Mouse (Mus musculus) midbrain, embryonic 14.5 days (tissue): Measurements from ENCODE around the gene Tlr12. TPM values are rescaled to one million over a fixed set of nuclear protein-coding genes. Genes with fewer than 3 reads are reported as not detected.
"Not testable (repeated sequence)": the region's sequence is repeated elsewhere in the genome, so short reads cannot be mapped to it uniquely, and the experiment has no call there.

Experiments used
- ATAC-seq: fragments of 200-750 bp; cut with Nextera tagmentation; 2 replicates; pipeline ENCODE4 v1.8.0; 2017; ENCODE audit warnings: moderate number of reproducible peaks, moderate library complexity; ENCODE audit not compliant: low FRiP score, low TSS enrichment
- DNase-seq: peaks from one replicate; pipeline ENCODE4 v3.0.0-alpha.2; 2015
- H3K27ac ChIP-seq: fragments of 300-500 bp; sonication (generic); replicated peaks from 2 replicates; pipeline ENCODE4 v1.5.1; 2014; ENCODE audit warnings: mild to moderate bottlenecking, low read depth, low read length, moderate library complexity
- H3K27me3 ChIP-seq: fragments of 300-500 bp; sonication (generic); 2 replicates; pipeline ENCODE4 v1.6.1; 2014; ENCODE audit warnings: low read length, control low read depth, mixed read lengths; ENCODE audit not compliant: control insufficient read depth, insufficient read depth
- H3K36me3 ChIP-seq: fragments of 300-500 bp; sonication (generic); 2 replicates; pipeline ENCODE4 v1.6.1; 2014; ENCODE audit warnings: low read length, control low read depth; ENCODE audit not compliant: control insufficient read depth, insufficient read depth
- H3K4me1 ChIP-seq: fragments of 300-500 bp; sonication (generic); 2 replicates; pipeline ENCODE4 v1.6.1; 2014; ENCODE audit warnings: mild to moderate bottlenecking, antibody characterized with exemption, low read length, control low read depth; ENCODE audit not compliant: control insufficient read depth, insufficient read depth
- H3K4me2 ChIP-seq: fragments of 300-500 bp; sonication (generic); 2 replicates; pipeline ENCODE4 v1.6.1; 2014; ENCODE audit warnings: mild to moderate bottlenecking, low read length, moderate library complexity
- H3K4me3 ChIP-seq: fragments of 300-500 bp; sonication (generic); replicated peaks from 2 replicates; pipeline ENCODE4 v1.5.1; 2014; ENCODE audit warnings: low read depth, low read length
- H3K9ac ChIP-seq: fragments of 300-500 bp; sonication (generic); replicated peaks from 2 replicates; pipeline ENCODE4 v1.6.1; 2014; ENCODE audit warnings: mild to moderate bottlenecking, low read length, moderate library complexity
- H3K9me3 ChIP-seq: fragments of 300-500 bp; sonication (generic); 2 replicates; pipeline ENCODE4 v1.6.1; 2016; ENCODE audit warnings: low read length, control low read depth, mixed read lengths; ENCODE audit not compliant: control insufficient read depth
- WGBS: fragments of 180-500 bp; shearing (Covaris S2); extraction: QIAGEN DNeasy Blood & Tissue Kit; methylation state at CpG from one replicate; pipeline ENCODE4 v1.1.7; 2014; 5-methylcytosine and 5-hydroxymethylcytosine counted together
- polyA plus RNA-seq: library from polyadenylated mRNA; unstranded; fragments of >200 nt; fragmentation: Nextera tagmentation; extraction: Ambion mirVana; gene quantifications from 2 replicates; pipeline ENCODE4 v1.2.1, GENCODE M21; 2014

Tlr12 gene
- polyA plus RNA-seq, 1 experiment from 2014 or later, result 0.61 TPM

GRCm38 (mm10) chr4:128635894-128636585 is 17.6 kb upstream of the Tlr12 start:
- Histone ChIP-seq H3K9ac (no peak overlapping the region), H3K36me3 (no peaks in the 10 kb centered on the region), H3K27ac (no peak overlapping the region), H3K4me3 (no peak overlapping the region), H3K9me3 (no peaks in the 10 kb centered on the region), H3K27me3 (no peaks in the 10 kb centered on the region), H3K4me2 (no peak overlapping the region), H3K4me1 (0 out of 2 replicates have a peak, but pooled peaks cover 2% of the 10 kb centered on the region)
- ATAC-seq, result no peak
- no peak for DNase-seq
- 68% methylated on average over 10 of the region's 10 CpGs for WGBS

GRCm38 (mm10) chr4:128635451-128635850 is 17.0 kb upstream of the Tlr12 start:
- H3K9ac ChIP-seq, result no peak overlapping the region
- no peak overlapping the region for H3K4me3 ChIP-seq
- H3K4me1 ChIP-seq, result 0 out of 2 replicates have a peak, but pooled peaks cover 2% of the 10 kb centered on the region
- no peak overlapping the region for H3K27ac ChIP-seq
- H3K9me3 ChIP-seq, result no peaks in the 10 kb centered on the region
- no peak overlapping the region for H3K4me2 ChIP-seq
- ATAC-seq (no peak), DNase-seq (no peak)
- WGBS, result 79% methylated on average over 7 of the region's 7 CpGs
- H3K27me3 ChIP-seq, result no peaks in the 10 kb centered on the region
- H3K36me3 ChIP-seq, result no peaks in the 10 kb centered on the region

GRCm38 (mm10) chr4:128621109-128621508 is 2.7 kb upstream of the Tlr12 start:
- H3K36me3 ChIP-seq, result no peaks in the 10 kb centered on the region
- no peak for DNase-seq

GRCm38 (mm10) chr4:128620572-128620971 is 2.2 kb upstream of the Tlr12 start:
- no peak overlapping the region for H3K4me3 ChIP-seq
- 87% methylated on average over 6 of the region's 6 CpGs for WGBS
- no peak overlapping the region for H3K9ac ChIP-seq
- no peaks in the 10 kb centered on the region for H3K36me3 ChIP-seq
- H3K27ac ChIP-seq, result no peak overlapping the region
- DNase-seq (no peak), ATAC-seq (no peak)
- H3K9me3 ChIP-seq, result 0 out of 2 replicates have a peak, but pooled peaks cover 2% of the 10 kb centered on the region
- H3K4me2 ChIP-seq, result no peak overlapping the region
- H3K27me3 ChIP-seq, result no peaks in the 10 kb centered on the region
- no peaks in the 10 kb centered on the region for H3K4me1 ChIP-seq

More at GRCm38 (mm10) chr4:128621109-128621508, 2.7 kb upstream of the Tlr12 start:
- no peaks in the 10 kb centered on the region for H3K4me1 ChIP-seq
- no peak overlapping the region for H3K27ac ChIP-seq
- H3K4me2 ChIP-seq, result no peak overlapping the region
- H3K9ac ChIP-seq, result no peak overlapping the region
- H3K27me3 ChIP-seq, result no peaks in the 10 kb centered on the region
- no peak for ATAC-seq
- H3K9me3 ChIP-seq, result 0 out of 2 replicates have a peak, but pooled peaks cover 2% of the 10 kb centered on the region
- H3K4me3 ChIP-seq, result no peak overlapping the region
- WGBS, result 89% methylated on average over 8 of the region's 8 CpGs

GRCm38 (mm10) chr4:128618963-128619362 is 544 bp upstream of the Tlr12 start:
- Histone ChIP-seq H3K4me3 (no peak overlapping the region), H3K27me3 (no peaks in the 10 kb centered on the region), H3K9me3 (no peaks in the 10 kb centered on the region), H3K27ac (no peak overlapping the region), H3K4me2 (no peak overlapping the region), H3K9ac (no peak overlapping the region), H3K36me3 (no peaks in the 10 kb centered on the region), H3K4me1 (no peaks in the 10 kb centered on the region)
- DNase-seq (no peak), ATAC-seq (no peak)
- 70% methylated on average over 2 of the region's 2 CpGs for WGBS

GRCm38 (mm10) chr4:128617363-128618120 is 877 bp downstream of the Tlr12 start:
- Histone ChIP-seq H3K36me3 (no peaks in the 10 kb centered on the region), H3K4me1 (no peaks in the 10 kb centered on the region), H3K9me3 (no peaks in the 10 kb centered on the region), H3K27ac (no peak overlapping the region), H3K27me3 (no peaks in the 10 kb centered on the region), H3K4me3 (no peak overlapping the region), H3K9ac (no peak overlapping the region), H3K4me2 (no peak overlapping the region)
- DNase-seq, result no peak
- ATAC-seq, result no peak
- 65% methylated on average over 17 of the region's 17 CpGs for WGBS

- Histone ChIP-seq H3K4me1 (no peaks in the 10 kb centered on the region), H3K36me3 (no peaks in the 10 kb centered on the region), H3K27ac (no peak overlapping the region), H3K9me3 (no peaks in the 10 kb centered on the region), H3K27me3 (no peaks in the 10 kb centered on the region), H3K4me2 (no peak overlapping the region), H3K4me3 (no peak overlapping the region), H3K9ac (no peak overlapping the region)
- WGBS, result 91% methylated on average over 14 of the region's 14 CpGs
- ATAC-seq (no peak), DNase-seq (no peak)
Observed at GRCm38 (mm10) chr4:128615761-128616160, 2.7 kb downstream of the Tlr12 start.

GRCm38 (mm10) chr4:128613326-128613725 is 5.1 kb downstream of the Tlr12 start:
- Histone ChIP-seq H3K27ac (no peak overlapping the region), H3K9me3 (no peaks in the 10 kb centered on the region), H3K9ac (no peak overlapping the region), H3K27me3 (no peaks in the 10 kb centered on the region), H3K4me2 (no peak overlapping the region), H3K36me3 (no peaks in the 10 kb centered on the region), H3K4me1 (peaks cover 6% of the 10 kb centered on the region), H3K4me3 (no peak overlapping the region)
- DNase-seq, result peak; percentile 92
- WGBS, result 20% methylated on average over 8 of the region's 8 CpGs
- ATAC-seq, result no peak

GRCm38 (mm10) chr4:128611726-128612125 is 6.7 kb downstream of the Tlr12 start:
- H3K9ac ChIP-seq, H3K4me1 ChIP-seq, H3K27ac ChIP-seq, H3K9me3 ChIP-seq, ATAC-seq, H3K4me2 ChIP-seq, DNase-seq, H3K27me3 ChIP-seq, H3K36me3 ChIP-seq, H3K4me3 ChIP-seq: not testable (repeated sequence)
- 80% methylated on average over 3 of the region's 3 CpGs for WGBS
